Mouse (Mus musculus) cerebellum, adult 2 months (tissue): ENCODE measurements around the gene Klhl25.

Experiments
- CTCF ChIP-seq: fragments of 200-500 bp; IDR thresholded peaks from 2 replicates; pipeline ENCODE4 v1.5.1; 2011; ENCODE audit warnings: low read depth, mild to moderate bottlenecking, control low read depth, low read length, moderate library complexity, borderline replicate concordance; ENCODE audit not compliant: insufficient read depth
- POLR2A ChIP-seq: fragments of 200-500 bp; IDR thresholded peaks from 2 replicates; pipeline ENCODE4 v1.6.1; 2011; ENCODE audit warnings: low read length, control low read depth, borderline replicate concordance; ENCODE audit not compliant: insufficient read depth

DNA sequence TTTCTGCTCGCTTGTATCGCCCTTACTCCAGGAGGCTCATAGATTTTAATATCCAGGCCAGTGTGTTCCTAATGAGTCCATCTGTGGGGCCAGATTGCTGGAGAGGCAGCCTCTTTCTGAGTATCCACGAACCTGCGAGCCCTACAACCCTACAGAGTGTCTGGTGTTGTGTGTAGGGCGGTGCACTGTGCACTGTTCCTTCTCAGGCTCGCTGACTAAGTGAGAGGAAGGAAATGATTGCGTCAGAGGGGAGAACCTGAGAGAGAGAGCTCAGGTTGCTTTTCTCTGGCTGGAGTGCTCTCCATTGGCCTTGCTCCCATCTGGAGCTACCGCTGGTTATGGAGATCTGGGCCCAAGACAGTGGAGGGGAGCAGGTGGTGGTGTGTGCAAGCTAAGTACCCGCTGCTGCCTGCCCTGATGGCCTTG, 11.7 kb downstream of the Klhl25 start:
- TF ChIP-seq CTCF (no peak), POLR2A (no peak)
